Mouse (Mus musculus) CH12.LX (cell line): Measurements from ENCODE around the gene 5730522E02Rik. TPM values are rescaled to one million over a fixed set of nuclear protein-coding genes. Genes with fewer than 3 reads are reported as not detected.

Experiments used
- DNase-seq: peaks from one replicate; pipeline ENCODE4 v3.0.0-alpha.2; 2013; ENCODE audit errors: extremely low read depth
- H3K27ac ChIP-seq: 2 replicates; pipeline ENCODE4 v1.5.1; 2012; ENCODE audit warnings: low read depth, mild to moderate bottlenecking, control low read depth, moderate library complexity; ENCODE audit not compliant: insufficient read depth
- H3K27me3 ChIP-seq: replicated peaks from 2 replicates; pipeline ENCODE3; 2012; ENCODE audit warnings: inconsistent platforms
- H3K36me3 ChIP-seq, 2 experiments: replicated peaks in 1 of 2; 2 replicates each; pipeline versions ENCODE3 to v1.6.1; 2012; ENCODE audit warnings: inconsistent platforms in 1 of 2, low read length in 1 of 2, mild to moderate bottlenecking in 1 of 2, mixed read lengths in 1 of 2, moderate library complexity in 1 of 2; ENCODE audit not compliant: control insufficient read depth in 1 of 2, insufficient read depth in 1 of 2
- H3K4me1 ChIP-seq, 2 experiments: 2 replicates each; pipeline ENCODE4 v1.6.1; 2012; ENCODE audit warnings: inconsistent platforms in 1 of 2, moderate library complexity in 1 of 2; ENCODE audit not compliant: insufficient read depth in 2 of 2, control insufficient read depth in 1 of 2
- H3K4me2 ChIP-seq: 2 replicates; pipeline ENCODE4 v1.6.1; 2012; ENCODE audit warnings: low read depth, mild to moderate bottlenecking, control low read depth; ENCODE audit not compliant: poor library complexity, insufficient read depth, severe bottlenecking
- H3K4me3 ChIP-seq, 3 experiments: fragments of 150-350 bp in 1 of 3; sonication (generic) in 1 of 3; replicated peaks in 1 of 3; 2 replicates each; pipeline versions ENCODE3 to v1.5.1; 2011 to 2012; ENCODE audit warnings: low read depth in 2 of 3, low read length in 2 of 3, mild to moderate bottlenecking in 2 of 3, moderate library complexity in 2 of 3, control low read depth in 1 of 3, improper control_type of control experiment in 1 of 3, inconsistent platforms in 1 of 3, mixed read lengths in 1 of 3; ENCODE audit not compliant: poor library complexity in 1 of 3
- H3K79me2 ChIP-seq: replicated peaks from 2 replicates; pipeline ENCODE4 v1.6.1; 2012; ENCODE audit warnings: mild to moderate bottlenecking, moderate library complexity; ENCODE audit not compliant: control insufficient read depth, poor library complexity, insufficient read depth, severe bottlenecking; ENCODE audit errors: extremely low read depth
- H3K9ac ChIP-seq: 2 replicates; pipeline ENCODE4 v1.6.1; 2012; ENCODE audit warnings: low read depth, mild to moderate bottlenecking, control low read depth, moderate library complexity; ENCODE audit not compliant: insufficient read depth
- H3K9me3 ChIP-seq: replicated peaks from 2 replicates; pipeline ENCODE3; 2012; ENCODE audit warnings: low read length, inconsistent platforms, mixed read lengths
- CHD2 ChIP-seq: IDR thresholded peaks from 2 replicates; pipeline ENCODE4 v1.6.1; 2011; ENCODE audit warnings: low read length, improper control_type of control experiment
- CTCF ChIP-seq, 2 experiments: IDR thresholded peaks in 1 of 2; conservative IDR thresholded peaks in 1 of 2; 2 replicates each; pipeline ENCODE4 v1.5.1; 2011 to 2012; ENCODE audit warnings: low read depth in 2 of 2, low read length in 2 of 2, improper control_type of control experiment in 1 of 2, inconsistent platforms in 1 of 2, mild to moderate bottlenecking in 1 of 2, moderate library complexity in 1 of 2
- E2F4 ChIP-seq: IDR thresholded peaks from 2 replicates; pipeline ENCODE4 v1.6.1; 2011; ENCODE audit warnings: low read depth, low read length, improper control_type of control experiment; ENCODE audit not compliant: insufficient replicate concordance
- EP300 ChIP-seq: IDR thresholded peaks from 2 replicates; pipeline ENCODE4 v1.6.1; 2011; ENCODE audit warnings: low read length, improper control_type of control experiment
- ETS1 ChIP-seq: conservative IDR thresholded peaks from 2 replicates; pipeline ENCODE4 v1.6.1; 2012; ENCODE audit warnings: low read depth, mild to moderate bottlenecking, inconsistent platforms, low read length, improper control_type of control experiment, moderate library complexity
- GABPA ChIP-seq: IDR thresholded peaks from 2 replicates; pipeline ENCODE4 v1.6.1; 2012; ENCODE audit warnings: low read depth, low read length, improper control_type of control experiment, inconsistent platforms; ENCODE audit not compliant: insufficient replicate concordance
- HCFC1 ChIP-seq: IDR thresholded peaks from 2 replicates; pipeline ENCODE4 v1.6.1; 2012; ENCODE audit warnings: low read depth, mild to moderate bottlenecking, inconsistent platforms, low read length, improper control_type of control experiment
- IRF4 ChIP-seq: IDR thresholded peaks from 2 replicates; pipeline ENCODE4 v1.6.1; 2014; ENCODE audit warnings: low read depth, mild to moderate bottlenecking, inconsistent platforms, low read length, improper control_type of control experiment
- KAT2A ChIP-seq: IDR thresholded peaks from 2 replicates; pipeline ENCODE4 v1.6.1; 2012; ENCODE audit warnings: low read length, improper control_type of control experiment, inconsistent platforms; ENCODE audit not compliant: insufficient replicate concordance
- MAZ ChIP-seq: IDR thresholded peaks from 2 replicates; pipeline ENCODE4 v1.6.1; 2012; ENCODE audit warnings: low read depth, mild to moderate bottlenecking, inconsistent platforms, low read length, improper control_type of control experiment, moderate library complexity
- MXI1 ChIP-seq: IDR thresholded peaks from 2 replicates; pipeline ENCODE4 v1.6.1; 2011; ENCODE audit warnings: mild to moderate bottlenecking, low read depth, low read length, improper control_type of control experiment
- MYC ChIP-seq: IDR thresholded peaks from 2 replicates; pipeline ENCODE4 v1.6.1; 2011; ENCODE audit warnings: low read depth, mild to moderate bottlenecking, improper control_type of control experiment, low read length
- NELFE ChIP-seq: IDR thresholded peaks from 2 replicates; pipeline ENCODE4 v1.6.1; 2011; ENCODE audit warnings: low read depth, low read length, improper control_type of control experiment
- PAX5 ChIP-seq: IDR thresholded peaks from 2 replicates; pipeline ENCODE4 v1.6.1; 2012; ENCODE audit warnings: low read length, inconsistent platforms, mixed read lengths
- RAD21 ChIP-seq: IDR thresholded peaks from 2 replicates; pipeline ENCODE4 v1.6.1; 2011; ENCODE audit warnings: low read depth, mild to moderate bottlenecking, low read length, improper control_type of control experiment, moderate library complexity
- SIN3A ChIP-seq: IDR thresholded peaks from 2 replicates; pipeline ENCODE4 v1.6.1; 2012; ENCODE audit warnings: low read length, improper control_type of control experiment, inconsistent platforms
- TBP ChIP-seq: conservative IDR thresholded peaks from 2 replicates; pipeline ENCODE4 v1.6.1; 2011; ENCODE audit warnings: low read depth, low read length, improper control_type of control experiment
- USF1 ChIP-seq: IDR thresholded peaks from 2 replicates; pipeline ENCODE4 v1.6.1; 2014; ENCODE audit warnings: low read depth, mild to moderate bottlenecking, inconsistent platforms, low read length, improper control_type of control experiment
- USF2 ChIP-seq: conservative IDR thresholded peaks from 2 replicates; pipeline ENCODE4 v1.6.1; 2011; ENCODE audit warnings: low read depth, low read length, improper control_type of control experiment
- ZC3H11A ChIP-seq: IDR thresholded peaks from 2 replicates; pipeline ENCODE4 v1.6.1; 2012; ENCODE audit warnings: low read depth, mild to moderate bottlenecking, inconsistent platforms, low read length, improper control_type of control experiment
- ZKSCAN1 ChIP-seq: IDR thresholded peaks from 2 replicates; pipeline ENCODE4 v1.6.1; 2012; ENCODE audit warnings: low read depth, inconsistent platforms, low read length, improper control_type of control experiment, borderline replicate concordance
- ZMIZ1 ChIP-seq: IDR thresholded peaks from 2 replicates; pipeline ENCODE4 v1.6.1; 2012; ENCODE audit warnings: low read depth, mild to moderate bottlenecking, inconsistent platforms, low read length, improper control_type of control experiment
- ZNF384 ChIP-seq: IDR thresholded peaks from 2 replicates; pipeline ENCODE4 v1.6.1; 2012; ENCODE audit warnings: low read depth, low read length, improper control_type of control experiment, inconsistent platforms
- dilution Hi-C: fragments of 300-500 bp; cut with MboI; formaldehyde crosslinking; loops from 2 replicates; pipeline ENCODE4 v1.14.3; 2020; ENCODE audit warnings: low sequenced_read_pairs; ENCODE audit not compliant: extremely low pct_unique_long_range_greater_than_20kb, extremely low pct_ligation_motif_present
- in situ Hi-C: fragments of 300-500 bp; cut with MboI; formaldehyde crosslinking; loops from 3 replicates; pipeline ENCODE4 v1.14.3; 2019; ENCODE audit warnings: low sequenced_read_pairs, low pct_ligation_motif_present, low pct_unique_long_range_greater_than_20kb, mixed read lengths
- polyA plus RNA-seq: library from polyadenylated mRNA; unstranded; fragments of >175 nt; gene quantifications from 2 replicates; pipeline ENCODE4 v1.2.1, GENCODE M21; 2012; ENCODE audit warnings: low read depth; ENCODE audit not compliant: insufficient read length
- total RNA-seq, 2 experiments: library from RNA; depleted of rRNA; stranded (reverse); fragments of 300-350 nt in 1 of 2; fragments of >200 nt in 1 of 2; gene quantifications; 2 replicates each; pipeline ENCODE4 v1.2.3; 2012 to 2014

5730522E02Rik gene
- total and polyA plus RNA-seq, 3 experiments = not detected

DNA sequence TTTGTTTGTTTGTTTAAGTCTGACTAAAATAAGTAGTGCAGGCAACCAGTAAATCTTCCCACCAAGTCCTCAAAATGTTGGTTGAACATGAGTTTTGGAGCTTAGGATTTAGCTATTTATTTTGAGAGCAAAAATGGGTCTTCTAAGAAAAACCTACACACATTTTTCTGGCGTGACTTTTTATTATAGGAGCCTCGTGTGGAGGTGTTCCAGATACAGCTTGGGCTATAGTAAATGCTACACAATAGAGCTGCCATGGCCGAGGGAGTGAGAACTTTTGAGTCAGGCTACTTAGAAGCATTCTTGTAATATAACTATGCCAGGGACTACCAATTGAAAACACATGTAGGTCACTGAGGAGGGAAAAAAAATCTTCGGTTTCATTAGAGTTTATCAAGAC, 540.5 kb downstream of the 5730522E02Rik start:
- Histone ChIP-seq H3K4me3 (no peak overlapping the region), H3K27me3 (no peaks in the 10 kb centered on the region), H3K36me3 (no peaks in the 10 kb centered on the region), H3K9me3 (no peaks in the 10 kb centered on the region), H3K9ac (no peak overlapping the region), H3K27ac (no peak overlapping the region), H3K79me2 (no peaks in the 10 kb centered on the region)
- dilution Hi-C loops = no loop called here
- in situ Hi-C loops = no loop called here
- no peak for DNase-seq
- TF ChIP-seq ZC3H11A (no peak), E2F4 (no peak)
- TF ChIP-seq, all 38 proteins: peak for 0
- H3K4me2 ChIP-seq = no peak overlapping the region
- H3K4me1 ChIP-seq = no peaks in the 10 kb centered on the region

- Histone ChIP-seq H3K79me2 (no peaks in the 10 kb centered on the region), H3K27ac (no peak overlapping the region), H3K4me1 (no peaks in the 10 kb centered on the region), H3K27me3 (no peaks in the 10 kb centered on the region), H3K36me3 (no peaks in the 10 kb centered on the region), H3K4me3 (no peak overlapping the region), H3K4me2 (no peak overlapping the region), H3K9ac (no peak overlapping the region), H3K9me3 (no peaks in the 10 kb centered on the region)
- dilution Hi-C loops (no loop called here), in situ Hi-C loops (no loop called here)
- no peak for DNase-seq
- TF ChIP-seq IRF4 (no peak), HCFC1 (no peak), ZKSCAN1 (no peak), MYC (no peak), PAX5 (no peak), ZNF384 (no peak), EP300 (no peak), MAZ (no peak), SIN3A (no peak), CTCF (conservative IDR thresholded peaks at IDR 0.05 in 1 of 2, IDR thresholded peaks at IDR 0.05 in 1 of 2; ENCODE audit: low read depth in 2 of 2, low read length in 2 of 2) (no peak), ZC3H11A (no peak), CHD2 (no peak)
These were observed 545.9 kb downstream of the 5730522E02Rik start for GRCm38 (mm10) chr11:25664562-25665104.

- no peaks in the 10 kb centered on the region for H3K79me2 ChIP-seq
- dilution Hi-C loops (no loop called here), in situ Hi-C loops (no loop called here)
- H3K27ac ChIP-seq = no peak overlapping the region
- H3K4me1 ChIP-seq = no peaks in the 10 kb centered on the region
- no peak for DNase-seq
- no peaks in the 10 kb centered on the region for H3K27me3 ChIP-seq
- H3K9ac ChIP-seq = no peak overlapping the region
- H3K9me3 ChIP-seq = no peaks in the 10 kb centered on the region
- H3K36me3 ChIP-seq = no peaks in the 10 kb centered on the region
- H3K4me2 ChIP-seq = no peak overlapping the region
- no peak for TF ChIP-seq ZMIZ1
- TF ChIP-seq KAT2A = no peak
- no peak for TF ChIP-seq USF1
- TF ChIP-seq ZNF384 = no peak
- no peak for TF ChIP-seq PAX5
- TF ChIP-seq RAD21 = no peak
- TF ChIP-seq TBP = no peak
- TF ChIP-seq CTCF (conservative IDR thresholded peaks at IDR 0.05 in 1 of 2, IDR thresholded peaks at IDR 0.05 in 1 of 2; ENCODE audit: low read depth in 2 of 2, low read length in 2 of 2) = no peak
- no peak for TF ChIP-seq USF2
- TF ChIP-seq NELFE = no peak
- no peak for TF ChIP-seq CHD2
- no peak for TF ChIP-seq MXI1
- no peak for TF ChIP-seq GABPA
- no peak for TF ChIP-seq ETS1
- H3K4me3 ChIP-seq = no peak overlapping the region
These were observed 564.3 kb downstream of the 5730522E02Rik start for GRCm38 (mm10) chr11:25646282-25646681.
